8 mouse cellular contexts compared by ENCODE assay signal in genomic region chr15:102405489-102406195, GRCm38 (mm10). TPM values are rescaled to one million over a fixed set of nuclear protein-coding genes. Genes with fewer than 3 reads are reported as not detected.
DNase-seq lines count a peak whose midpoint lies in the region; ATAC-seq lines count a peak whose summit lies in the region.

TSS of gene Sp1 (plus strand) at chr15:102406143.

- ATAC-seq in hindbrain, embryonic 11.5 days (ENCODE audit: low FRiP score): peak; percentile 99

- DNase-seq in Muller cell, postnatal 12 days (ENCODE audit: inconsistent ontology term): peak; percentile 100
- DNase-seq in cerebellum, adult 9-11 months: peak; percentile 100
- DNase-seq in frontal cortex, adult 2 months (ENCODE audit: extremely low spot score in 1 of 2, low spot score in 1 of 2): peak; percentile 100
- peak; percentile 97 for DNase-seq in hindbrain, embryonic 11.5 days (ENCODE audit: low spot score)
- peak; percentile 98 for DNase-seq in layer of hippocampus, postnatal 10 days (ENCODE audit: low spot score in 2 of 2)
- peak; percentile 100 for DNase-seq in lung, postnatal 10 days
- DNase-seq in ovary, postnatal 36 days (ENCODE audit: low spot score): peak; percentile 95
- DNase-seq in thymus, postnatal 25 days: peak; percentile 98

- WGBS in hindbrain, embryonic 11.5 days: under 1% methylated on average over 37 of the region's 38 CpGs

- peak within 1 kb of the TSS; percentile 94 for H3K9ac ChIP-seq in hindbrain, embryonic 11.5 days (ENCODE audit: low read depth, low read length)

- H3K4me3 ChIP-seq in hindbrain, embryonic 11.5 days (ENCODE audit: low read depth, low read length): peak within 1 kb of the TSS; percentile 91

- H3K9me3 ChIP-seq in hindbrain, embryonic 11.5 days (ENCODE audit: control insufficient read depth, low read length): no peaks in the 10 kb centered on the region

- H3K27me3 ChIP-seq in hindbrain, embryonic 11.5 days (ENCODE audit: control insufficient read depth, insufficient read depth, low read length): no peaks in the 10 kb centered on the region

- peak within 1 kb of the TSS; percentile 94 for H3K27ac ChIP-seq in hindbrain, embryonic 11.5 days (ENCODE audit: low read depth, low read length)

- H3K36me3 ChIP-seq in hindbrain, embryonic 11.5 days (ENCODE audit: control insufficient read depth, insufficient read depth, low read length): peaks cover 24% of the 10 kb centered on the region

- peak within 1 kb of the TSS; percentile 41 for H3K4me2 ChIP-seq in hindbrain, embryonic 11.5 days (replicated peaks; ENCODE audit: low read depth, low read length)

- 0 out of 2 replicates have a peak, but pooled peaks cover 2% of the 10 kb centered on the region for H3K4me1 ChIP-seq in hindbrain, embryonic 11.5 days (replicated peaks; ENCODE audit: control insufficient read depth, insufficient read depth, low read length)

RNA-seq across cellular contexts. Expression of gene Sp1, which starts in this region (rescaled TPM):
- 10.3 and 11.4 TPM in 2 replicates for polyA plus RNA-seq in frontal cortex, adult 2 months (2012; rRNA removed)
- 10.5 and 11.5 TPM in 2 replicates for polyA plus RNA-seq in hindbrain, embryonic 11.5 days (2014; fragmentation: Nextera tagmentation; extraction: Ambion mirVana)
- 10 to 100 TPM; 26.2 to 27.6 TPM for total RNA-seq in layer of hippocampus, postnatal 10 days (2021)

Comparison
In these comparisons a context has a peak if more than half of its experiments do, and no peak if none do; other contexts are left out.
1. Peak in every context shown above with its lines: DNase-seq, ATAC-seq, H3K4me3 ChIP-seq and H3K27ac ChIP-seq.